Mouse (Mus musculus) heart, adult 2 months (tissue): ENCODE data around the gene Rabgef1. TPM values are rescaled to one million over a fixed set of nuclear protein-coding genes. Genes with fewer than 3 reads are reported as not detected.
"Not testable (repeated sequence)": the region's sequence is repeated elsewhere in the genome, so short reads cannot be mapped to it uniquely, and the experiment has no call there.

Source experiments
- DNase-seq, 2 experiments: peaks; one replicate each; pipeline ENCODE4 v3.0.0; 2021
- H3K27ac ChIP-seq: fragments of 200-600 bp; 2 replicates; pipeline ENCODE4 v1.8.1; 2022
- H3K27me3 ChIP-seq: fragments of 200-500 bp; 2 replicates; pipeline ENCODE4 v1.6.1; 2012; ENCODE audit warnings: mild to moderate bottlenecking, low read length, inconsistent platforms, mixed read lengths; ENCODE audit not compliant: control insufficient read depth, insufficient read depth
- H3K36me3 ChIP-seq: fragments of 200-500 bp; 2 replicates; pipeline ENCODE4 v1.6.1; 2012; ENCODE audit warnings: low read length, inconsistent platforms; ENCODE audit not compliant: control insufficient read depth, insufficient read depth
- H3K4me1 ChIP-seq: fragments of 200-500 bp; 2 replicates; pipeline ENCODE4 v1.6.1; 2011; ENCODE audit warnings: low read length; ENCODE audit not compliant: control insufficient read depth, insufficient read depth
- H3K4me3 ChIP-seq: fragments of 200-600 bp; 2 replicates; pipeline ENCODE4 v1.8.1; 2022
- H3K79me2 ChIP-seq: fragments of 200-500 bp; replicated peaks from 2 replicates; pipeline ENCODE4 v1.6.1; 2012; ENCODE audit warnings: mild to moderate bottlenecking, inconsistent platforms, low read length, moderate library complexity, mixed read lengths; ENCODE audit not compliant: control insufficient read depth, insufficient read depth
- H3K9ac ChIP-seq: fragments of 200-500 bp; 2 replicates; pipeline ENCODE4 v1.6.1; 2012; ENCODE audit warnings: low read depth, mild to moderate bottlenecking, control low read depth, inconsistent platforms, low read length, mixed read lengths
- CTCF ChIP-seq: fragments of 200-600 bp; IDR thresholded peaks from 2 replicates; pipeline ENCODE4 v1.8.1; 2022; ENCODE audit warnings: antibody characterized with exemption, mild to moderate bottlenecking, moderate library complexity
- EP300 ChIP-seq: fragments of 200-500 bp; IDR thresholded peaks from 2 replicates; pipeline ENCODE4 v1.6.1; 2011; ENCODE audit warnings: low read depth, low read length, control low read depth; ENCODE audit not compliant: insufficient read depth
- POLR2A ChIP-seq: fragments of 200-500 bp; IDR thresholded peaks from 2 replicates; pipeline ENCODE4 v1.6.1; 2011; ENCODE audit warnings: mild to moderate bottlenecking, low read depth, low read length, control low read depth; ENCODE audit not compliant: insufficient read depth
- WGBS: fragments of 180-500 bp; shearing (Covaris S2); methylation state at CpG from one replicate; pipeline ENCODE4 v1.1.7; 2018; 5-methylcytosine and 5-hydroxymethylcytosine counted together
- intact Hi-C: fragments of 180-260 bp; cut with DNase I; formaldehyde crosslinking; loops from one replicate; pipeline ENCODE4 v1.15.1; 2025
- polyA plus RNA-seq: library from polyadenylated mRNA; depleted of rRNA; stranded (reverse); fragments of >200 nt; gene quantifications from 2 replicates; pipeline ENCODE4 v1.2.3, GENCODE M21; 2012; rRNA removed
- total RNA-seq, 2 experiments: library from RNA; stranded (reverse); gene quantifications; 2 replicates each; pipeline ENCODE4 v1.2.3; 2021

The Rabgef1 gene
- total and polyA plus RNA-seq, 3 experiments: 15.6 to 25.5 (median 19.6) TPM

DNA sequence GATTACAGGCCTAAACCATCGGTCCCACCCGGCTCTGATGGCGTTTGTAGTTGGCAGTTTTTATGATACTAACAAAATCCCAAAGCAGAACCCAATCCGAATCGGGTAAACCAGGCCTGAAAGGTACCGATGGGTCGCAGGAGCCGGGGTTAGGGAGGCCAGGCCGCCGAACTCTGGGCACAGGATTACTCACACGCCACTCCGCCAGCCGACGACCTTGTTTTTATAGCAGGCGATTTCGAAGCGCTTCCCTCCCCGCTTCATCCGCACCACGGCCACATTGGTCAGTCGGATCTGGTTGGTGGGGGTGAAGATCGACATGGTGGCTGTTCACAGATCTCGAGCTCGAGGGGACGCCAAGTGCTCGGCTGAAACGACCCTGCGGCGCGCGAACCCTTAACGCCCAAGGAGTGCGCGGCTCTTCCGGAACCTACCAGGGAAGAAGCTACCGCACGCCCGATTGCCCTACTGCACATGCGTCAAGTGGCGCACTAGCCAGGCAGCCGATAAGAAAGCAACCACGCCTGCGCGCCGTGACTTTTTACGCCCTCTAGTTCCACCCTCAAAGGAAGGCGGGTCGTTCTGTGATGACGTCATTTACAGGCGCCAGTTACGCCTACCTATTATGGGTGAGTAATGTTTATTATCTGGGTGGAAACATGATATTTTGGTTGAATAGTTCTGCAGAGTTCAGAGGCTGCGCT lies 83.6 kb downstream of the Rabgef1 start, which contains the start of the genes Sbds and Tyw1:
Sbds (minus strand) TSS at position 514 of the 704 bp plus-strand sequence.
Tyw1 (plus strand) TSS at position 603 of the 704 bp plus-strand sequence.
- Histone ChIP-seq H3K9ac (peak within 1 kb of the TSS; percentile 91), H3K4me3 (peak within 1 kb of the TSS; percentile 74), H3K79me2 (no peaks in the 10 kb centered on the region), H3K4me1 (peaks cover 2% of the 10 kb centered on the region; the same call in 1 of the 2 replicates), H3K27me3 (no peaks in the 10 kb centered on the region), H3K36me3 (peaks cover 7% of the 10 kb centered on the region), H3K27ac (peak within 1 kb of the TSS; percentile 95)
- under 1% methylated on average over 52 of the region's 52 CpGs for WGBS
- TF ChIP-seq CTCF (no peak), EP300 (peak; percentile 84), POLR2A (peak; percentile 97)
- DNase-seq: peak; percentile 95 to 98
- intact Hi-C loops: loop anchor here (2.0 kb wide), 1 partner anchor 32 kb away; no protein-coding TSS in a partner anchor

DNA sequence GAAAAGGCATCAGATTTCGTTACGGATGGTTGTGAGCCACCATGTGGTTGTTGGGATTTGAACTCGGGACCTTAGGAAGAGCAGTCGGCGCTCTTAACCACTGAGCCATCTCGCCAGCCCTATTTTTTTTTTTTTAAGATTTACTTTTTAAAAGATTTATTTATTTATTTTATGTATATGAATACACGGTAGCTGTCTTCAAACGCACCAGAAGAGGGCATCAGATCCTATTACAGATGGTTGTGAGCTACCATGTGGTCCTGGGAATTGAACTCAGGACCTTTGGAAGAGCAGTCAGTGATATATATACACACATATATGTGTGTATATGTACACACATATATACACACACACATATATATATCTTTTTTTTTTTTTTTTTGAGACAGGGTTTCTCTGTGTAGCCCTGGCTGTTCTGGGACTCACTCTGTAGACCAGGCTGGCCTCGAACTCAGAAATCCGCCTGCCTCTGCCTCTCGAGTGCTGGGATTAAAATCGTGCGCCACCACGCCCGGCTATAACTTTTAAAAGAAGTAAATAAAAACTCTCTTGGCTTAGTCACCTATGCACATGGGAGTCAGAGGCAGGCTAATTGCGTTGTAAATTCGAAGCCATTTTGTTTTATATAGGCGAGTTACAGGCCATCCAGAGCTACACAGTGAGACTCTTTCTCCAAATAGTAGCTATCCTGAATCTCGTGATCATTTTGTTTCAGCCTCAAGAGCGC lies 84.4 kb downstream of the Rabgef1 start:
- intact Hi-C loops: loop anchor here (2.0 kb wide), 2 partner anchors 33 to 541 kb away; partner anchors contain the start of gene Mrps17
- H3K79me2 ChIP-seq, H3K36me3 ChIP-seq, H3K27me3 ChIP-seq, H3K9ac ChIP-seq, H3K4me1 ChIP-seq: not testable (repeated sequence)
- H3K4me3 ChIP-seq: peak overlapping the region; percentile 74
- TF ChIP-seq CTCF: peak; percentile 29
- DNase-seq: peak in 1 of 2 experiments; percentile 14
- 22% methylated on average over 20 of the region's 20 CpGs for WGBS
- peak overlapping the region; percentile 95 for H3K27ac ChIP-seq

DNA sequence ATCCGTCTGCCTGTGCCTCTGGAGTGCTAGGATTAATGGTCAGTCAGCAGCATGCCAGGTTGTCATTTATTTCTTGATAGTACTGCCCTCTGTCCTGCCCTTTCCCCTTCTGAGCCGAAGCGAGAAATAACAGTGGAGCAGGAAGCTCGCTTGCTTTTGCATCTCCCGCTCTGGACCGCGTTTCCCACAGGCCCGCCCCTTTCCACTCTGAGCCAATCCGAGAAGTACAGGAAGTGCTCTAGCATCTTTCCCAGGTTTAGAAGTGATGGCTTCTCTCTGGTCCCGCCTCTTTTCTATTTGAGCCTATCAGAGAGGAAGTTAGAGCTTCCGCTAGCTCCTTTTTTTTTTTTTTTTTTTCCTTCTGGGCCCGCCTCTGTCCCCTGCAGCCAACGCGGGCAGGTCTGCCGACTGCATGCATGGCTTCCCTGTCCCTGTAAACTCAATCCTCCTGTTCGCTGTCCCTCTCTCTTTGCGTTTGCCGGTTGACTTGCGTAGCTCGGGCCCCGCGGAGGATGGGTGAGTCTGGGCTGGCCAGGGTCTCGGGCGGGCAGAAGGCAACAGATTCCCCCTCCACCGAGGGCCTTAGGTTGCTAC lies 85.2 kb downstream of the Rabgef1 start:
- intact Hi-C loops: loop anchor here (2.0 kb wide), 1 partner anchor 542 kb away; the partner anchor contains the start of gene Mrps17
- H3K4me3 ChIP-seq: peak overlapping the region; percentile 73
- peaks cover 2% of the 10 kb centered on the region; the same call in 1 of the 2 replicates for H3K4me1 ChIP-seq
- TF ChIP-seq CTCF (no peak), POLR2A (peak; percentile 73), EP300 (peak; percentile 25; the same call in 1 of the 2 replicates)
- peaks cover 7% of the 10 kb centered on the region for H3K36me3 ChIP-seq
- peak overlapping the region; percentile 81 for H3K9ac ChIP-seq
- DNase-seq: peak; percentile 93 to 96
- no peaks in the 10 kb centered on the region for H3K79me2 ChIP-seq
- H3K27me3 ChIP-seq: no peaks in the 10 kb centered on the region
- under 1% methylated on average over 25 of the region's 25 CpGs for WGBS
- H3K27ac ChIP-seq: peak overlapping the region; percentile 72

DNA sequence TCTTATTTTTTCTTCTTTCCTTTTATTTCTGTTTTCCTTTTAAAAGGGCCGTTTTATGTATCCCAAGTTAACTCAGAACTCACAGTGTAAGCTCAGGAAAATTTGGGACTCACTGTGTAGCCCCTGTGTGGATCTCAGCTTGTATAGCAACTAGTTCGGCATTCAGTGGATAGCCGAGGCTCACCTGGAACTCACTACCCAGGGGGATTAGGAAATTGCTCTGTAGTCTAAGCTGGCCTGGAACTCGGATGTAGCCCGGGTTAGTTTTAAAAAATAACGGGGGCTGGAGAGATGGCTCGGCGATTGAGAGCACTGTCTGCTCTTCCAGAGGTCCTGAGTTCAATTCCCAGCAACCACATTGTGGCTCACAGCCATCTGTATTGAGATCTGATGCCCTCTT lies 85.7 kb downstream of the Rabgef1 start:
- intact Hi-C loops: loop anchor here (2.0 kb wide), 1 partner anchor 543 kb away; the partner anchor contains the start of gene Mrps17

DNA sequence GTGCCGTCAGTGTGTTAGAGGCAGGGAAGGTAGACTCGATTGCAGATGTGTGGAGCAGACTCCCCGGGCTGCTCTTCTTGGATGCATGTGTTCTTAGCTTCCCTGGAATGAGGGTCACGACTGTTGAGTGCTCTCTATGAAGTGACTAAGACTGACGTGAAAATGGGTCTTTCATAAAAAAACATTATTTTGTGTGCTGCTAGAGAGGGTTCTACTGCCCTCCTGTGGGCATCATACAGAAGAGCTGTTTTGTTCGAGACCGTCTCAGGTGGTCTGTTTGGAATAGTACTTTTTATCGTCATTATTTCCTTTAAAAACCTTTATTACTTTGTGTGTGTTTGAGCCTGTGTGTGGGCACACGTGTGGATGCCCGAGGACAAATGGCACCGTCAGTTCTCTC lies 91.9 kb downstream of the Rabgef1 start:
- no peaks in the 10 kb centered on the region for H3K36me3 ChIP-seq
- H3K9ac ChIP-seq: no peak overlapping the region
- no peak for DNase-seq
- H3K79me2 ChIP-seq: no peaks in the 10 kb centered on the region
- H3K4me3 ChIP-seq: no peak overlapping the region
- intact Hi-C loops: no loop called here
- no peaks in the 10 kb centered on the region for H3K27me3 ChIP-seq
- TF ChIP-seq CTCF (peak; percentile 34), POLR2A (no peak), EP300 (no peak)
- no peak overlapping the region for H3K27ac ChIP-seq
- H3K4me1 ChIP-seq: no peaks in the 10 kb centered on the region
- WGBS: 79% methylated on average over 11 of the region's 11 CpGs

More for the DNA sequence above, 85.7 kb downstream of the Rabgef1 start:
- Histone ChIP-seq H3K9ac (peak overlapping the region; percentile 81), H3K4me3 (peak overlapping the region; percentile 73), H3K79me2 (no peaks in the 10 kb centered on the region), H3K36me3 (peaks cover 7% of the 10 kb centered on the region), H3K4me1 (peaks cover 2% of the 10 kb centered on the region; the same call in 1 of the 2 replicates), H3K27ac (peak overlapping the region; percentile 72), H3K27me3 (no peaks in the 10 kb centered on the region)
- WGBS: 5% methylated on average over 8 of the region's 8 CpGs
- TF ChIP-seq EP300: no peak
- TF ChIP-seq CTCF: no peak
- TF ChIP-seq POLR2A: no peak
- DNase-seq: no peak

Other genes starting within 250 kb of the Rabgef1 start
- gene Vkorc1l1, start 229.8 kb upstream of the Rabgef1 start, total RNA-seq: 10 to 100 TPM; 14.3 to 17.9 TPM
- 12.4 and 18.3 TPM in 2 replicates for gene Vkorc1l1, start 229.8 kb upstream of the Rabgef1 start, polyA plus RNA-seq
- 10 to 100 TPM; 12.8 to 13.0 TPM for gene Gusb, start 168.7 kb upstream of the Rabgef1 start, total RNA-seq
- gene Gusb, start 168.7 kb upstream of the Rabgef1 start, polyA plus RNA-seq: 17.9 and 25.3 TPM in 2 replicates
- 1 to 10 TPM; 3.2 to 4.6 TPM for gene Asl, start 142.6 kb upstream of the Rabgef1 start, total RNA-seq
- 5.9 and 6.5 TPM in 2 replicates for gene Asl, start 142.6 kb upstream of the Rabgef1 start, polyA plus RNA-seq
- 10 to 100 TPM in 1 of 2 experiments, 1 to 10 TPM in 1; 9.3 to 11.2 TPM for gene Crcp, start 142.5 kb upstream of the Rabgef1 start, total RNA-seq
- 9.5 and 10.3 TPM in 2 replicates for gene Crcp, start 142.5 kb upstream of the Rabgef1 start, polyA plus RNA-seq
- gene Tpst1, start 98.5 kb upstream of the Rabgef1 start, total RNA-seq: 1 to 10 TPM; 7.4 to 9.4 TPM
- 10.1 and 12.6 TPM in 2 replicates for gene Tpst1, start 98.5 kb upstream of the Rabgef1 start, polyA plus RNA-seq
- 1 to 10 TPM; 1.5 to 3.7 TPM for gene Kctd7, start 26.9 kb upstream of the Rabgef1 start, total RNA-seq
- gene Kctd7, start 26.9 kb upstream of the Rabgef1 start, polyA plus RNA-seq: 2.5 and 3.1 TPM in 2 replicates
- 10 to 100 TPM; 35.7 to 46.1 TPM for gene Tmem248, start 45.3 kb downstream of the Rabgef1 start, total RNA-seq
- 20.8 and 26.1 TPM in 2 replicates for gene Tmem248, start 45.3 kb downstream of the Rabgef1 start, polyA plus RNA-seq
- gene Sbds, start 83.7 kb downstream of the Rabgef1 start, total RNA-seq: 10 to 100 TPM; 45.8 to 48.7 TPM
- 22.0 and 25.4 TPM in 2 replicates for gene Sbds, start 83.7 kb downstream of the Rabgef1 start, polyA plus RNA-seq
- gene Tyw1, start 83.8 kb downstream of the Rabgef1 start, total RNA-seq: 1 to 10 TPM; 7.0 to 9.8 TPM
- 5.1 and 5.7 TPM in 2 replicates for gene Tyw1, start 83.8 kb downstream of the Rabgef1 start, polyA plus RNA-seq
- not detected for gene Caln1, start 197.7 kb downstream of the Rabgef1 start, total RNA-seq
- gene Caln1, start 197.7 kb downstream of the Rabgef1 start, polyA plus RNA-seq: not detected in 2 replicates
- not detected for gene A330070K13Rik, start 212.8 kb downstream of the Rabgef1 start, total RNA-seq
- gene A330070K13Rik, start 212.8 kb downstream of the Rabgef1 start, polyA plus RNA-seq: not detected in 2 replicates